Mouse (Mus musculus) G1E (cell line): Measurements from ENCODE around the gene Ano1.

ENCODE experiments used
- CTCF ChIP-seq: IDR thresholded peaks from 2 replicates; pipeline ENCODE4 v1.5.1; 2012; ENCODE audit warnings: low read depth, low read length, inconsistent platforms, mixed read lengths
- GATA1 ChIP-seq: IDR thresholded peaks from 2 replicates; pipeline ENCODE4 v1.6.1; 2012; ENCODE audit warnings: borderline replicate concordance, low read length, inconsistent platforms, mixed read lengths
- TAL1 ChIP-seq: conservative IDR thresholded peaks from 2 replicates; pipeline ENCODE4 v1.6.1; 2012; ENCODE audit warnings: low read depth, low read length, inconsistent platforms, mixed read lengths

DNA sequence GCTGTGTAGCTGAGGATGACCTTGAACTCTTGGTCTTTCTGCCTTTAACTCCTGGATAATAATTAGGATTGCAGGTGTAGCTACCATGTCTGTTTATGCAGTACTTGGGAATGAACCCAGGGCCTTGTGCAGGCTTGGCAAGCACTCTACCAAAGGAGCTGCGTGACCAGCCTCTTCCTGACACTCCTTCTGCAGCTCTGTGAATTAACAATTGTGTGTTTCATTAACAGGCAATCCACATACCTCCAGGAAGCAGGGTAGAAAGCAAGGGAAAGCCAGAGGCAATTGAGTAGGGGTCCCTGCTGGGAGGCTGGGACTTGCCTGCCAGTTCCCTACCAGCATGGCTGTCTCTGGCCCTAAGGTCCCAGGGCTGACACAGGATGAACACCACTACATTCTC lies 111.0 kb downstream of the Ano1 start:
- TF ChIP-seq CTCF, result no peak
- no peak for TF ChIP-seq GATA1
- TF ChIP-seq TAL1, result no peak
